Mouse (Mus musculus) thymus, adult 18-20 months (tissue): ENCODE measurements around the gene Khnyn.

ENCODE experiments used
- DNase-seq, 2 experiments: peaks; one replicate each; pipeline ENCODE4 v3.0.0; 2022; ENCODE audit warnings: mixed read lengths in 2 of 2

Khnyn gene

DNA sequence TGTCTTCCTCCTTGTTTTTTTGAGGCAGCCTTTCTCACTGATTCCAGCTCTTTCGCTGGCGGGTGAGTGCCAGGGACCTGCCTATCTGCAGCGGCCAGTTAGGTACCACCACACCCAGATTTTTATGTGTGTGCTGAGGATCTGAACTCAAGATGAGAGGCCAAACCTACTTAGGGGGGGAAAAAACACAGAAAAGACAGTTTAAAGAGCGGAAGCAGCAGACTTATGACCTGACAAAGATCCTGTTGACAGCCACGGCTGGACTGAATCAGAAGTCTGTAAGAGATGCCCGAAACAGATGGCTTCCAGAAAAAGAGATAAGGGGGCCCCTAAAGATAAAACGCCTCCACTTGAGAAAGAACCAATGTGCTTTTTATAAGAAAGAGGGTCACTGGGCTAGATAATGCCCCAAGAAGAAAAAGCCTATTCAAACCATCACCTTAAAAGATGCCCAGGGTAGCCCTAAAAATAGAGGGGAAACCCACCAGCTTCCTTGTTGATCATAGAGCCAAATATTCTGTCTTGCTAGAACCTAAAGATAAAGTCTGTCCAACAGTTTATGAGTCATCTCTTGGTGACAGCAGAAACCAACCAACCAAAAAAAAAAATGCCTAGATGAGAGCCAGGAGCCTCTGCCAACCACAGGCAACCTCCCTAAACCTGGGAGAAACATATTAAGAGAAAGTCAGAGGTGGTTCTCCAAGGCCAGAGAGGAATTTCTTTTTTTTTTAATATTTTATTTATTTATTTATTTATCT, 37.9 kb downstream of the Khnyn start:
- DNase-seq = no peak

DNA sequence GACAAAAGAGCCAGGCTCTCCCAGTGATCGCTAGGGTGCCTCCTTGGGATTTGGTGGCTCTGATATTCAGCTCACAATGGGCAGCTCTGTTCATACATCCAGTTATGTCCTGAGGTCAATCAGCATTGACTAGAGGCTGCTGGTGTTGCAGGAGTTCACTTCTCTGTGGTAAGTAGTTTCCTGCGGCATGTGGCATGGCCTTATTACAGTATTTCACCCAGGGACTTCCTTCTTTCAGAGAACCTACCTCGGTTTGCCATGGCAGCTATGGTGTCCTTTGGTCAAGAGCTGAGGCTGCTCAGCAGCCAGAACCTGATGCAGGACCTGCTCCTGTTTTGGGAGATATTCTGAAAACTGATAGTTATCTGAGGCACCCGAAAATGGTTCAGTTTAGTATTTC, 42.1 kb downstream of the Khnyn start:
- no peak for DNase-seq

DNA sequence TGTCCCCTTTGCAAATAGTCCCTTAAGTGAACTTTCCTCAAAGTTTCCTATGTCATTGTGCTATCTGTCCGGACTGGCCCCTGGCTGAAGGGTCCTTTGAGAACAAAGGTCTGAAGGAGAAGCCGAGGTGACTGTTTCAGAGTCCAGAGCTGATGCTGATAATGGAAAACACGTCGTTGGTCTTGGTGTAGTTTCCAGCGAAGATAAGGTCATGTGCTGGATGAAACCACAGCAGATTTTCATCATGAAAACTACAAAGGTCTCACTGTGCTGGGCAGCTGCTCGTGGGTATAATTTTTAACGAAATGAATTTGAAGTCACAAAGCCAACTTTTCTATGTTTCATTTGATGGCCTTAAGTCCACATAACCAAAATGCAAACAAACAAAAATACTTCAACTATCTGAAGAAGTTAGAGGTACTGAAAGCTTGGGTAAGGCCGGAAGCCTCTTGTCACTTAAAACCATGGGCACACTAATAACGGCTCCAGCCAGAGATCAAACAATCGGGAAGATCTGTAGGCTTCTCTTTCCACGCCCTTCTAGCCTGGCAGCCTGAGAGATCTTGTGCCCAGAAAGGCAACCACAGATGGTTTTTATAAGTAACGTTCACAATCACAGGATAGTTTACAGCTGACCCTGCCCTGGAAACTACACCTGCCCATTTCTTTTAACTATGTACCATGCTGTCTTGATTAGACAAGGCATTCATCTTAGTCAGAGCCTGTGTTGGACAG, 44.7 kb downstream of the Khnyn start:
- DNase-seq = no peak

DNA sequence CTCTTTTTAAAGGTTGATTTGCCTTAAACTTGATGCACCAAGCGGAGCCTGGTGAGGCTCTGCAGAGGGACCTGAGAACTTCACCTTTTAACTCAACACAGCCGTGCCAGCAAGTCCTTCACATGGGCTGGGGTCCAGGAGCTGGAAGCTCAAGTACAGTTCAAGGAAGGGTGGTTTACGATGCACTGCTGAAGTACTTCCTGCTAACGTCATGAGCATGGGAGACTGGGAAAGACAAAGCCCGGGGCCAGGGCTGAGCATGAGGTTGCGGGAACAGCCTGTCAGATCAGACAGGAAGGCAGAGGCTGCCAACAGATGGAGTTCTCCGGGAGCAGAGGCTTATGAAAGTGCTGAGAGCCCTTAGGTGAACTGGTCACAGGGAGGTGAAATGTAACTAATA, 48.8 kb downstream of the Khnyn start:
- DNase-seq = no peak

DNA sequence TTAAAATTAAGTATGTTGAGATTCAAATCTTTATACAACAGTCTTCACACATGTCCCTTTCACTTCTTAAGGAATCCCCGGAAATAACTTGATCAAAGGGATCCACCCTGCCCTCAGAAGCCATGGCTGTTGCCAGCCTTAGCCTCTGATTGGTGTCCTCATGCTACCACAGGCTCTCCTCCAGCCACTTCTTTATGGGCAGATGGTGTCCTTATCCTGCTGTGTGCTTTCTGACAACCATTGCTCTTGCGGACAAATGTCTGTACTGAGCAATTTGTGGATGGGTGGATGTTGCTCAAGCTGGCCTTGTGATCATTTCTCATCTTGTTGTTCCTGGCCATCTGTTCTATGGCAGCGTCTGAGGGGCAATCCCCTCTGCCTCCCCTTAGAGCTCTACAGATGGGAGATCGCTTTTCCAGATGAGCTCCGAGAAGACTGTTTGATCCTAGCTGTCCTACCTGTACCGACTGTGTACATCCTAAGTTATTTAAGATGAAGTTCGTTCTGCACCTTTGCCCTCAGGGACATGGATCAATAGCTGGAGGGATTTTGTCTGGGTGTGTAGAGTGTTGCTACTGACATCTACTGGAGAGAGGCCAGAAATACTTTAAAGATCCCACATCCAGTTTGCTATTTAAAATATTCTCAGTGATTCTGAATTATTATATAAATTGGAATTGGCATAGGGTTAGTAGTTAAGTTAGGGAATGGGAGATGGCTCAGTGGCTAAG, 55.5 kb downstream of the Khnyn start:
- DNase-seq = no peak

DNA sequence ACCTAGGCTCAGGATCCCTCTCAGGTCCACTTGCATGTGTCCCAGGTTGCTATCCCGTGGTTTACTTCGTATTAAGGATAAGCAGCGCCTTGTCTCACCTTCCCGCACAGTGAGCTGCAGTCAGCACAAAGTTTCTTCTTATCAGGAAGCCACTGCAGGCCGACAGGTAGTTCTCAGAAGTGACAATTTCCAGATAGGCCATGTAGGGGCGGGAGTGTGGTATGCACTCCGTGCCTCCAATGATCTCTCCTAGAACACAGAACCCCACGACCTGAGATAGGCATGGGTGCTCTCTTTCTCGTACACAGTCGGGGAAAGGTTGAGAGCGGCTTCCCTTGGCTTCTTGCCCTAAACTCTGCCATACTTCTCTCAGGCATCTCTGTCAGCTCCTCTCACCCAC, 58.9 kb downstream of the Khnyn start:
- no peak for DNase-seq

DNA sequence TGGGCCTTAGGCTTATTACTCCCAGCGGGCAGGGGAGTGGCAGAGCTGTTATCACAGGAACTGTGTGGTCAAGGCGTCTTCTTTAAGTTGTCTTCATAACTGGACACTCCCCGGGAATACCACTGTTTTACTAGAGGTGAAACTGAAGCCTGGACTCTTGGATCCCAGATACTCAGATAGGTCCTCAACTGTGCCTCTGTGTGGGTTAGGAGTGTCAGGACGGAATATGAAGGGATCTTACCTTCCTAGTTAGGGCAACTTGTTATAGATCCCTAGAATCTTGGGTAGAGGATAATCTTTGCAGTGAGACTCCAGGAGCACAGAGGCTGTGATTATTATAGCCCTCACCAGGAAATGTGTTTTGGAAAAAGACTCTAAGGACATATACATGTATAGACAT, 59.8 kb downstream of the Khnyn start, which contains the start of gene Cma1:
Gene Cma1 (minus strand): TSS at position 101 of the 400 bp plus-strand sequence.
- no peak for DNase-seq

DNA sequence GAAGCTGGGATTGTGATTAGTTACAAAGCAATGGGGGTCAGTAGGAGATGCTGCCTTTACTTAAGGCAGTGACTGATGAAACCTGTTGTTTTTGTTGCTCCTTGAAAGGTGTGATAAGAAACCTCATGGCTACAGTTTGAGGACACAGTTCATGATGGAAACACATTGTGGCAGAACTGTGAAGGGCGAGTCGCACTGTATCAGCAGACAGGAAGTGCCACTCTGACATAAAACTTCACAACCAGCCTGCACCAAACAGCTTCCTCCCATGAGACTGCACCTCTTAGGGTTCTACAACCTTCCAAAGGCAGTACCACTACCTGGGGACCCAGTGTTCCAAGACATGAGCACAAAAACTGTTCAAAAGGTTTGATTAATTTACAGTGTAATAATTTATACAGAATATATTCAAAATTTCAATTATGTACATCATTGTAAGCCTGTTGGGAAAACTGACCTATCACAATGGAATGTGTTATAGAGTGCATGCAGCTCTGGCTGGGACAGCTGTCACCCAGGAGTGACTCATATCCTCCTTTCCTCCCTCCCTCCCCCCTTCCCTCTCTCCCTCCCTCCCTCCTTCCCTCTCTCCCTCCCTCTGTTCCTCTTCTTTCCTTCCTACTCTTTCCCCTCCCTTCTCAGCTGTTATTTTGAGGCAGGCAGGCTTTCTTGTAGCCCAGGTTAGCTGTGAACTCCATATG, 61.7 kb downstream of the Khnyn start:
- no peak for DNase-seq
